Mouse (Mus musculus) adrenal gland, adult 18-20 months (tissue): ENCODE results near the gene Nxph1. TPM values are rescaled to one million over a fixed set of nuclear protein-coding genes. Genes with fewer than 3 reads are reported as not detected.

Experiments used
- DNase-seq, 2 experiments: peaks; one replicate each; pipeline ENCODE4 v3.0.0; 2021 to 2022; ENCODE audit warnings: low spot score in 2 of 2
- total RNA-seq, 2 experiments: library from RNA; stranded (reverse); gene quantifications; 1 replicate in 1 of 2; 2 replicates in 1 of 2; pipeline ENCODE4 v1.2.3; 2021

Gene Nxph1
- total RNA-seq, 2 experiments from 2014 or later, result 0.16 to 0.60 TPM

GRCm38 (mm10) chr6:9097345-9097744 lies 149.1 kb downstream of the Nxph1 start:
- no peak for DNase-seq

- no peak for DNase-seq
Measured at GRCm38 (mm10) chr6:9107366-9107765, 159.1 kb downstream of the Nxph1 start.

GRCm38 (mm10) chr6:9119136-9119535 lies 170.9 kb downstream of the Nxph1 start:
- DNase-seq, result no peak

GRCm38 (mm10) chr6:9124321-9124914 lies 176.2 kb downstream of the Nxph1 start:
- DNase-seq, result no peak

GRCm38 (mm10) chr6:9133589-9134279 lies 185.5 kb downstream of the Nxph1 start:
- no peak for DNase-seq

- no peak for DNase-seq
Measured at GRCm38 (mm10) chr6:9147966-9148365, 199.7 kb downstream of the Nxph1 start.

GRCm38 (mm10) chr6:9149791-9150190 lies 201.6 kb downstream of the Nxph1 start:
- no peak for DNase-seq

GRCm38 (mm10) chr6:9159191-9159590 lies 211.0 kb downstream of the Nxph1 start:
- DNase-seq, result no peak

GRCm38 (mm10) chr6:9182477-9182876 lies 234.2 kb downstream of the Nxph1 start:
- no peak for DNase-seq

- DNase-seq, result no peak
Measured at GRCm38 (mm10) chr6:9210730-9211129, 262.5 kb downstream of the Nxph1 start.

GRCm38 (mm10) chr6:9220724-9221453 lies 272.7 kb downstream of the Nxph1 start:
- peak in 1 of 2 experiments; percentile 4 for DNase-seq

GRCm38 (mm10) chr6:9234802-9235201 lies 286.6 kb downstream of the Nxph1 start:
- DNase-seq, result peak in 1 of 2 experiments; percentile 21

- no peak for DNase-seq
Measured at GRCm38 (mm10) chr6:9267998-9268397, 319.8 kb downstream of the Nxph1 start.

Other genes with a start within 250 kb of the Nxph1 start
- 10 to 100 TPM; 20.2 to 38.2 TPM for gene Ica1, start 169.9 kb upstream of the Nxph1 start, total RNA-seq